Mouse (Mus musculus) gastrocnemius, postnatal 36 days (tissue): Measurements from ENCODE around the gene Cux2. TPM values are rescaled to one million over a fixed set of nuclear protein-coding genes. Genes with fewer than 3 reads are reported as not detected.

Source experiments
- DNase-seq, 2 experiments: peaks; one replicate each; pipeline ENCODE4 v3.0.0; 2022
- intact Hi-C: fragments of 180-260 bp; cut with DNase I; formaldehyde crosslinking; loops from one replicate; pipeline ENCODE4 v1.15.1; 2025
- total RNA-seq, 2 experiments: library from RNA; stranded (reverse); gene quantifications; 2 replicates each; pipeline ENCODE4 v1.2.3; 2021

Gene Cux2
- total RNA-seq, 2 experiments from 2014 or later: 1.9 to 2.3 TPM

DNA sequence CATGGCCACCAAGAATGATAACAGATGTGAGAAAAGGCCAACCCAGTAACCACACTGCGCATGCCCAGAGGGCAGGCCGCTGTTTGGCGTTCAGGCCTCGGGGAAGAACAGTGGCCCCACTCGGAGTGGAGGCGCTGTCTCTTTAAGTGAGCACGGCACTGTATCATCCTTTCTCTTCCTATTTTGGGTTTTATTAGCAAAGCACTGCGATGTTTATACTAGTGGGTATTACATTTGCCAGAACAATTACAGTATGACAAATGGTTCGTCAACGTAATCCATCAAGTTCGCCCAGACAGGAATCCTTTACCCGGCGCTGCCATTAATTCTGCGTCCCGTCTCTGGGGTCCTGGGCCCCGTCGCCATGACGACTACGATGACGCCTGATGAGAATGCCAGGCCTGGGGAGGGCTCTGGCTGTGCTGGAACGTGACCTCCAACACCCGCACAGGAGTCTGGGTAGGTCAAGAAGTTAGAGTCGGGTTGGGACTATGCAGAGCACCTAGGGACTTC lies 77.2 kb downstream of the Cux2 start:
- no peak for DNase-seq

GRCm38 (mm10) chr5:121968999-121969398 lies 80.9 kb downstream of the Cux2 start:
- intact Hi-C loops: no loop called here
- DNase-seq: no peak

More for the DNA sequence above, 77.2 kb downstream of the Cux2 start:
- intact Hi-C loops: no loop called here

DNA sequence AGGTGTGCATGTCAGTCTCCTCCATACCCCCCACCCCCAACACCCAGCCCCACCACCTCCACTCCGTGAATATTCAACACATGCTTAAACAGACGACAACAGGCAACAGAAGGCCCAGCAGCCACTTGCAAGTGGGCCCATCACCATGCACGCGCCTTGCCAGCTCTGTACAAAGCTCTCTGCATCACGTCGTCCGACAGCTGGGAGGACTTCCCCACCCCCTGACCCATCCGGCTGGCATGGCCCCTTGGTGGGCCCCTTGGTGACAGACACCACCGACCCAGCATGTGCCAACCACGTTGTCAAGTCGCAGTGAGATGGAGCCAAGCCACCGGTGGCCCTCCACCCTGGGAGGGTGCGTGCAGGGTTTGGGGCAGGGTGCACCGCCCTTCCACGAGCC lies 81.5 kb downstream of the Cux2 start:
- intact Hi-C loops: no loop called here
- no peak for DNase-seq

DNA sequence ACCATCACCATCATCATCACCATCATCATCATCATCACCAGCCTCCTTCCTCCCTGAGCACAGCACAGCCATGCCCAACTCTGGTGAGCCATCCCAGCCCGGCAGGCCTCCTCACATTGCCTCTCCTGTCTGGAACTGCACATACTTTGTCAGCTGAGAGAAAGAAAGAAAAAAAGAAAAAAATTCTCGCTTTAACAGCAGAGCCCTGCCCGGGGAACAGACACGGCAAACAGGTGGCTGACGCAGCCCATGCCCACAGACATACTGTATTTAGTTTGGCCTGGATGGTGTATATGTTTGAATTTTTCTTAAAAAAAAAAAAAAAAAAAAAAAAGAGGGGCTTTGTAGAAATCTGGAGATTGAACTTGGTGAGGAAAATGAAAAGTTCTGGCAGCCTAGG lies 82.4 kb downstream of the Cux2 start:
- DNase-seq: no peak
- intact Hi-C loops: no loop called here

DNA sequence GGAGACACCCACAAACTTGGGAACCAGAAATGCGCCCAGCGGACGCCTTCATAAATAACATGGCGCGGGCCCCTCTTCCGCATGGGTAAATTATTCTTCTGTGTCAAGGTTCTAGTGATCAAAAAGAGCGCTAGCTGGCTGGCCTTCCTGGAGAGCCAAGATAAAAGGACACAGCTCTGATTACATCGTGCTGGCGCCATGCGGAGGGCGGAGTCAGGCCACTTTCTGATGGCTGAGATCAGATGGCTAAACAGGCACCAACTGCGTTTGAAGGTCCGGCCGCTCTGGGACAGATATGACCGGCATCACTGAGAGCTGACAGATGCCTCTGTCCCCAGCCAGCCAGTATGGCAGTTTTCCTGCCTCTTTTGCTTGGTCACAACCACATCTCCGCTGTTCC lies 83.0 kb downstream of the Cux2 start:
- peak in 1 of 2 experiments; percentile 32 for DNase-seq
- intact Hi-C loops: no loop called here

DNA sequence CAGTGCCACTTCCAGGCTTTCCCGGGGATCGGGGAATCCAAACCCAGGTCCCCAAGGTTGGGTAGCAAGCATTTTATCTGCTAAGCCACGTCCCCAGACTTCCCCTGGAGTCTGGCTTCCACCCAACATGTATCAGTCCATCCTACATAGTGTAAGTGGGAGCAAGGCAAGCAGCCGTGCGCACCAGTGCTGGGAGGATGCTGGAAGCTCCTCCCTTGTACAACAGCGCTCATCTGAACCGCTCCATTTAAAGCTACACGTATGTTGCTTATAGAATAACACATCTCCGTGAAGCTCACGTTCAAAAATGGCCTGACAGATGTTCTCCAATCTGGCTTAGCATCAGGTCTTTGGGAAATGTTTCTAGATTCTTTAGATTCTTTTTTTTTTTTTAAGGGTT lies 86.9 kb downstream of the Cux2 start:
- DNase-seq: no peak
- intact Hi-C loops: no loop called here

- intact Hi-C loops: no loop called here
- no peak for DNase-seq
Measured at GRCm38 (mm10) chr5:121962359-121962758, 87.5 kb downstream of the Cux2 start.

GRCm38 (mm10) chr5:121961256-121961655 lies 88.6 kb downstream of the Cux2 start:
- no peak for DNase-seq
- intact Hi-C loops: no loop called here

- intact Hi-C loops: no loop called here
- no peak for DNase-seq
Measured at GRCm38 (mm10) chr5:121959688-121960087, 90.2 kb downstream of the Cux2 start.

DNA sequence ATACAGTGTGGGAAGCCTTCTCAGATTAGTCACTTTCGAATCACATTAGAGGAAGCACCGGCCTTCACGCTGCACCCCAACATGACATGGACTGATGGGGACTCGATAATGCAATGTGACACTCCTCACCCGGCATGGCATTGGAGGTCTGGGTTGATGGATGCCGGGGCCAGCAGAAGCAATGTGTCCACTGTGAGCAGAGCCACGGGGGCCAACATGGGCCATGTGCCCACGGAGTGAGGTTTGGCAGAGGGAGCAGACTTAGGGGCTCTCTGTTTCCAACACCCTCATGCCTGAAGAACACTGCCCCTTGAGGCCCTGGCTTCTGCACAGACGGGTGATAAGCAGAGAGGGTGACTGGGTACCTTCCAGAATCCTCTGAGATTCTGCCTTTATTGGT lies 91.4 kb downstream of the Cux2 start:
- no peak for DNase-seq
- intact Hi-C loops: no loop called here

DNA sequence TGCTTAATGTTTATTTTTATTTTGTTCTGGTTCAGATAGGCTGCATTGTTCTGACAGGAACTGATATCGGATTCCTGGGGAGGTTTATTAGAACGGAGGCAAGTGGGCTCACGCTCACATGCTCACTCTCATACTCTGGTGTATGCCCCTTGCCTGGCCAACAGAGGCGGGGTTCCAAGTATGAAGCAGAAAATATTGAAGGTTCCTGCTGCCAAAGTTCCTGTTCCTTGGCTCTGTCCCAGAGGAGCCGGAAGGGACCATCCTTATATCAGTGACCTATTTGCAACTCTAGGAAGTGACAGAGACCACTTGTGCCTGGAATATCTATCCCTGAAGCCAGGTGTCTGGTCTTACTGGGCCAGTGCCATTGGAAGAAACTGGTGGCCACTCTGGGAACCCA lies 94.1 kb downstream of the Cux2 start:
- intact Hi-C loops: no loop called here
- no peak for DNase-seq

GRCm38 (mm10) chr5:121950175-121950574 lies 99.7 kb downstream of the Cux2 start:
- intact Hi-C loops: no loop called here

GRCm38 (mm10) chr5:121949050-121949443 lies 100.9 kb downstream of the Cux2 start:
- intact Hi-C loops: loop anchor here (5.0 kb wide), 1 partner anchor 53 kb away; no protein-coding TSS in a partner anchor

More at GRCm38 (mm10) chr5:121950175-121950574, 99.7 kb downstream of the Cux2 start:
- DNase-seq: no peak

GRCm38 (mm10) chr5:121948302-121949049 lies 101.4 kb downstream of the Cux2 start:
- peak in 1 of 2 experiments; percentile 29 for DNase-seq
- intact Hi-C loops: loop anchor here (5.0 kb wide), 1 partner anchor 54 kb away; no protein-coding TSS in a partner anchor

More at GRCm38 (mm10) chr5:121949050-121949443, 100.9 kb downstream of the Cux2 start:
- no peak for DNase-seq

GRCm38 (mm10) chr5:121946657-121947245 lies 103.2 kb downstream of the Cux2 start:
- no peak for DNase-seq
- intact Hi-C loops: loop anchor here (2.0 to 5.0 kb wide), 2 partner anchors 56 to 142 kb away; no protein-coding TSS in a partner anchor

GRCm38 (mm10) chr5:121945819-121946218 lies 104.1 kb downstream of the Cux2 start:
- intact Hi-C loops: loop anchor here (2.0 to 5.0 kb wide), 3 partner anchors 56 to 143 kb away; no protein-coding TSS in a partner anchor
- DNase-seq: peak; percentile 36 to 38

GRCm38 (mm10) chr5:121944021-121944790 lies 105.7 kb downstream of the Cux2 start:
- peak in 1 of 2 experiments; percentile 38 for DNase-seq

DNA sequence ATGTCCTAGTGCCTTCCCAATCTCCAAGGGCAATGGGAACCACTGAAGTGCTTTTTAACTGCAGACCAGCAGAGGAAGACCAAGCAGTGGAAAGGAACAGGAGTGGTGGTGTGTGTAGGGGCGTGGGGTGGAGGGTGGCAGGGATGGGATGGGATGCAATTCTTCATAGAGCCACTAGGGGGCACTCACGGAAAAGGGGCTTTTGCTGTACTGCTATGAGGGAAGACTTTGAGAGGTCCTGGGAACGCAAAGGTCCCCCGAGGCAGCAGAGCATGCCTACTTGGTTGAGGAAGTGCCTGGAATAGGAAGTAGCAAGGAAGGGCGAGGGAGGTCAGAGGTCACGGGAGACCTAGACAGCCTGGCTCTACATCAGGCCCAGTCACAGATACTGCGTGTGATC lies 106.4 kb downstream of the Cux2 start:
- intact Hi-C loops: no loop called here
- no peak for DNase-seq

More at GRCm38 (mm10) chr5:121944021-121944790, 105.7 kb downstream of the Cux2 start:
- intact Hi-C loops: loop anchor here (2.0 kb wide), 1 partner anchor 115 kb away; no protein-coding TSS in a partner anchor

GRCm38 (mm10) chr5:121938065-121938849 lies 111.6 kb downstream of the Cux2 start:
- DNase-seq: no peak
- intact Hi-C loops: loop anchor here (5.0 kb wide), 1 partner anchor 61 kb away; no protein-coding TSS in a partner anchor

DNA sequence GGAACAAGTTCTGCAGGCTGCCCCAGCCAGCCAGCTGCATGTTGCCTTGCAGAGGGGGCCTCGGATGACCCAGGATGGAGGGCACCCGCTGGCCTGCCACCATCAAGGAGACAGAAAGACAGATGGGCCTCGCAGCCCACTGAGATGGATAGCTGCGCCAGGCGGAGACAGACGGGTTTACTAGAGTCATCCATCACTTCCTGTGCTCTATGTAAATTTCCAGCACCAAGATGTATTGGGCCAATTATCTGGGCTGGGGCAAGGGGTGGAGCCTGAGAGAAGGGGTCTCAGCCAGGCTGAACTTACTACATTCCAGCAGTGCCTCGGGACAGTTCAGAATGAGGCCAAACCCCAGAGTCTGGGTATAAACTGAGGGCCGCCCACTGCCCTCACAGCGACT lies 119.6 kb downstream of the Cux2 start:
- no peak for DNase-seq
- intact Hi-C loops: no loop called here
